Mouse (Mus musculus) intestine, postnatal 0 days (tissue): ENCODE measurements around the gene Wdr95. TPM values are rescaled to one million over a fixed set of nuclear protein-coding genes. Genes with fewer than 3 reads are reported as not detected.
A peak's percentile ranks its signal among the peaks of the same experiment; 100 is the strongest.

Experiments
- ATAC-seq: fragments of 200-750 bp; cut with Nextera tagmentation; 2 replicates; pipeline ENCODE4 v1.8.0; 2017; ENCODE audit warnings: mild to moderate bottlenecking, moderate TSS enrichment, moderate library complexity
- H3K27ac ChIP-seq: fragments of 300-500 bp; sonication (generic); 2 replicates; pipeline ENCODE4 v1.5.1; 2014; ENCODE audit warnings: mild to moderate bottlenecking, low read depth, low read length, moderate library complexity
- H3K27me3 ChIP-seq: fragments of 300-500 bp; sonication (generic); replicated peaks from 2 replicates; pipeline ENCODE4 v1.6.1; 2014; ENCODE audit warnings: low read length, mixed read lengths; ENCODE audit not compliant: control insufficient read depth, insufficient read depth
- H3K36me3 ChIP-seq: fragments of 300-500 bp; sonication (generic); 2 replicates; pipeline ENCODE4 v1.6.1; 2014; ENCODE audit warnings: mild to moderate bottlenecking, moderate library complexity; ENCODE audit not compliant: control insufficient read depth, insufficient read depth
- H3K4me1 ChIP-seq: fragments of 300-500 bp; sonication (generic); replicated peaks from 2 replicates; pipeline ENCODE4 v1.6.1; 2014; ENCODE audit warnings: antibody characterized with exemption, low read length, mixed read lengths; ENCODE audit not compliant: control insufficient read depth, insufficient read depth
- H3K4me2 ChIP-seq: fragments of 300-500 bp; sonication (generic); replicated peaks from 2 replicates; pipeline ENCODE4 v1.6.1; 2014; ENCODE audit warnings: low read depth, mild to moderate bottlenecking, moderate library complexity
- H3K4me3 ChIP-seq: fragments of 300-500 bp; sonication (generic); 2 replicates; pipeline ENCODE4 v1.5.1; 2014; ENCODE audit warnings: low read depth, low read length
- H3K9ac ChIP-seq: fragments of 300-500 bp; sonication (generic); 2 replicates; pipeline ENCODE4 v1.6.1; 2014; ENCODE audit warnings: mild to moderate bottlenecking, low read depth, low read length
- H3K9me3 ChIP-seq: fragments of 300-500 bp; sonication (generic); 2 replicates; pipeline ENCODE4 v1.6.1; 2016; ENCODE audit warnings: mixed run types; ENCODE audit not compliant: control insufficient read depth
- CTCF ChIP-seq: sonication (generic); IDR thresholded peaks from 2 replicates; pipeline ENCODE4 v1.5.1; 2016; ENCODE audit warnings: low read depth, mild to moderate bottlenecking, control low read depth, antibody characterized with exemption, moderate library complexity
- WGBS: fragments of 180-500 bp; shearing (Covaris S2); extraction: QIAGEN DNeasy Blood & Tissue Kit; methylation state at CpG from one replicate; pipeline ENCODE4 v1.1.7; 2014; 5-methylcytosine and 5-hydroxymethylcytosine counted together
- polyA plus RNA-seq: library from polyadenylated mRNA; unstranded; fragments of >200 nt; fragmentation: Nextera tagmentation; extraction: Ambion mirVana; gene quantifications from 2 replicates; pipeline ENCODE4 v1.2.1, GENCODE M21; 2015

Gene Wdr95
- polyA plus RNA-seq, 1 experiment from 2014 or later: not detected

GRCm38 (mm10) chr5:149647367-149648115 lies 119.1 kb downstream of the Wdr95 start:
- Histone ChIP-seq H3K27me3 (no peaks in the 10 kb centered on the region), H3K9me3 (no peaks in the 10 kb centered on the region), H3K9ac (no peak overlapping the region), H3K27ac (no peak overlapping the region), H3K36me3 (no peaks in the 10 kb centered on the region), H3K4me3 (no peak overlapping the region), H3K4me1 (no peaks in the 10 kb centered on the region), H3K4me2 (no peak overlapping the region)
- TF ChIP-seq CTCF: peak; percentile 57
- ATAC-seq: no peak
- WGBS: 69% methylated on average over 8 of the region's 8 CpGs

GRCm38 (mm10) chr5:149648196-149648595 lies 119.7 kb downstream of the Wdr95 start:
- Histone ChIP-seq H3K9me3 (no peaks in the 10 kb centered on the region), H3K4me2 (no peak overlapping the region), H3K4me1 (no peaks in the 10 kb centered on the region), H3K27me3 (no peaks in the 10 kb centered on the region), H3K4me3 (no peak overlapping the region), H3K27ac (no peak overlapping the region; the same call in 1 of the 2 replicates), H3K36me3 (no peaks in the 10 kb centered on the region), H3K9ac (no peak overlapping the region)
- TF ChIP-seq CTCF: no peak
- WGBS: 36% methylated on average over 4 of the region's 4 CpGs
- ATAC-seq: 0 out of 2 replicates have a peak, but pooled peaks have one; percentile 23

DNA sequence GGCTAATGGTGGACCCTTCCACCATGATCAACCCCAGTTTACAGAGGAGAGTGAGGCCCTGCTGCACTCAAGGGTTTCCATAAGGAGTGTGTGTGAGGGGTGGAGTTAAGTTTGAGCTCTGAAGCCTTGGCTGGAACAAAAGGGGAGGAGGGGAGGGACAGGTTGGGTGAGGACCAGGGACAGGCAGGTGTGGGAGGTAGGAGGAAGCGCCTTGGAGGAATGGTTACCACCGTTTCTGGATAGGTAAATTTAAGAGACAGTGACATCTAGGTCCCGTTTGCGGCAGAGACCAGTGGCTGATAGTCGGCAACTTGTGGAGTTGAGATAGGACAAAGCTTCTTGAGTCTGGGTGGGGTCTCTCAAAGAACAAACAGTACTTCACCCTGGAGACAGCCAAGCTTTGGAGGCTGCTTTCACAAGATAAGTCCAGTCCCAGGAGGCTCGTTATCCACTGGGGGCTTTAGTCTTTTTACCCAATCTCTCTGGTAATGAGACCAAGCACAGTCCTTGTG lies 120.5 kb downstream of the Wdr95 start:
- H3K9me3 ChIP-seq: no peaks in the 10 kb centered on the region
- peak overlapping the region; percentile 73 for H3K27ac ChIP-seq
- TF ChIP-seq CTCF: no peak
- H3K27me3 ChIP-seq: no peaks in the 10 kb centered on the region
- 32% methylated on average over 6 of the region's 6 CpGs for WGBS
- 0 out of 2 replicates have a peak overlapping the region, but pooled peaks have one; percentile 13 for H3K4me2 ChIP-seq
- ATAC-seq: peak; percentile 61
- no peak overlapping the region for H3K9ac ChIP-seq
- H3K36me3 ChIP-seq: no peaks in the 10 kb centered on the region
- H3K4me3 ChIP-seq: no peak overlapping the region
- H3K4me1 ChIP-seq: no peaks in the 10 kb centered on the region

DNA sequence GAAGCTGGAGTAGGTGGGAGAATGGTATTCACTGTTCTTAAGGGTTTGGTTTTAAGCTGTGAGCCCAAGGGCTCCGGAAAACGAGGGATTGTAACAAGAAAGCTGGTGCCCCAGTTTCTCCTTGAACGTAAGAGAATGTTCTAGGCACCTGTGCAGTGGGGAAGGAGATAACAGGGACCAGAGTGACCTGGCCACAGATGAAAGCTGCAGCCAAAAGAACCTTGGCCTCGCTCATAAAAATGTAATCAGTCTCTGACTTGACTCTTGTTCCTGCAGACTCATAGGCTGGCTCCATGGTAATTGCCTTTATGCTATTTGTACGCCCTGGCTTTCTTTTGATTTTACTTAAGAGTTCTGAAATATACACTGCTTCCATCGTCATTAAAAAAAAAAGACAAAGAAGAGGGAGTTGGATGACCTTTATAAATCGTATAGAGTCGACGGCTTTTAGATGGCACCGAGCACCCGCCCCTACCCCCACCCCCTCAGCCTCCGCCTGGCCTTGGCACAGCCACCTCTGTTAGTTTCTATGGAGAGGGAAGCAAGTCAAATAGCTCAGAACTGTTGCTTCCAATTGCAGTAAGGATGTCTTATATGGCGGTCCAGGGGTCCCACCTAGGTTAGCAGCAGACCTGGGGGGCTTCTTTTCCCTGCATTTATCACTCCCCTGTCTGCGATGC lies 121.2 kb downstream of the Wdr95 start:
- Histone ChIP-seq H3K27me3 (no peaks in the 10 kb centered on the region), H3K4me2 (peak overlapping the region; percentile 13; the same call in 1 of the 2 replicates), H3K9ac (no peak overlapping the region), H3K4me3 (no peak overlapping the region), H3K27ac (peak overlapping the region; percentile 73), H3K36me3 (no peaks in the 10 kb centered on the region), H3K9me3 (no peaks in the 10 kb centered on the region), H3K4me1 (no peaks in the 10 kb centered on the region)
- ATAC-seq: peak; percentile 81
- no peak for TF ChIP-seq CTCF
- WGBS: 40% methylated on average over 14 of the region's 14 CpGs

DNA sequence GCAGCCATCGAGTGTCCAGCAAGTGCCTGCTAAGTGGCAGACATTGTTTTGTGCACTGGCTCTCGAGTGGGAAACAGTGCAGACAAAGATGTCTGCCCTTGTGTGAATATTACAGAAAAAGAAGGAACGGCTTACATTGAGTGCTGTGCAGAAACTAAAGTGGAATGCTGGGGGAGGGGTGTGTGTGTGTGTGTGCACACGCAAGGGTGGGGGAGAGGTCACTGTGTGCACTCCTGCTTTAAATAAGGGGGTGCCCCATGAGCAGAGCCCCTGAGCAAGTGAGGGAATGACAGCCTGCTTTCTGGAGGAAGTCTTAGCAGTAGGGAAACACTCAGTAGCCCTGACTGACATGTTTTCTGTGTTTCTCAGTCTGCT lies 121.7 kb downstream of the Wdr95 start:
- no peak for ATAC-seq
- Histone ChIP-seq H3K36me3 (no peaks in the 10 kb centered on the region), H3K9me3 (no peaks in the 10 kb centered on the region), H3K9ac (no peak overlapping the region), H3K4me3 (no peak overlapping the region), H3K4me1 (no peaks in the 10 kb centered on the region), H3K4me2 (peak overlapping the region; percentile 13; the same call in 1 of the 2 replicates), H3K27me3 (no peaks in the 10 kb centered on the region), H3K27ac (peak overlapping the region; percentile 73)
- WGBS: 39% methylated on average over 4 of the region's 4 CpGs
- no peak for TF ChIP-seq CTCF

- H3K4me1 ChIP-seq: no peaks in the 10 kb centered on the region
- H3K4me3 ChIP-seq: no peak overlapping the region
- 85% methylated on average over 9 of the region's 9 CpGs for WGBS
- H3K9me3 ChIP-seq: no peaks in the 10 kb centered on the region
- no peaks in the 10 kb centered on the region for H3K36me3 ChIP-seq
- no peaks in the 10 kb centered on the region for H3K27me3 ChIP-seq
- no peak for TF ChIP-seq CTCF
- no peak overlapping the region for H3K27ac ChIP-seq
- H3K4me2 ChIP-seq: no peak overlapping the region
- no peak for ATAC-seq
- H3K9ac ChIP-seq: no peak overlapping the region
Observed at GRCm38 (mm10) chr5:149655636-149656035, 127.2 kb downstream of the Wdr95 start.
